Mouse (Mus musculus) MN1 (cell line): ENCODE data around the gene Krtap19-5.

Experiments
- DNase-seq: peaks from one replicate; pipeline ENCODE4 v3.0.0-alpha.2; 2016; ENCODE audit warnings: low spot score

Krtap19-5 gene

GRCm38 (mm10) chr16:88896357-88896756 is at the start of gene Krtap19-5:
Gene Krtap19-5, minus strand, starts transcription at chr16:88896457.
- no peak for DNase-seq

DNA sequence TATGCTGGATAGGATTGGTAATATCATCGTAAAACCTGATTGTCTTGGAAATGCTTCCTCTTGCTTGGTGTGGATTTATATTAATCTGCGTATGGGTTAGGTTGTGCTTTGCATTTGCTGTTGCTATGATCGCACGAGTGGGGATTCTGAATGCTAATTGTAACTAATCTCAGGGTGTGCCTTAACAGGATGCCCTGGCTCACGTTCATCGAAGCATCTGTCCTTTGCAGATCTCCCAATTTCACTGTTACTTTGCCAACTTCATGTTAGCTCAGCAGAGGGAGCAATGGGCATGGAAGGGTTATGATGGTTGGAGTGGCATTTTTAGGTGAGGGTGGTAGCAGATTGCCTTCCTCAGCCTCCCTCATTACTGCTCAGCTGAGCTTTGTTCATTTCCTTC is 44.8 kb upstream of the Krtap19-5 start:
- no peak for DNase-seq

- DNase-seq: no peak
Observed at GRCm38 (mm10) chr16:88938252-88938651, 42.0 kb upstream of the Krtap19-5 start.

DNA sequence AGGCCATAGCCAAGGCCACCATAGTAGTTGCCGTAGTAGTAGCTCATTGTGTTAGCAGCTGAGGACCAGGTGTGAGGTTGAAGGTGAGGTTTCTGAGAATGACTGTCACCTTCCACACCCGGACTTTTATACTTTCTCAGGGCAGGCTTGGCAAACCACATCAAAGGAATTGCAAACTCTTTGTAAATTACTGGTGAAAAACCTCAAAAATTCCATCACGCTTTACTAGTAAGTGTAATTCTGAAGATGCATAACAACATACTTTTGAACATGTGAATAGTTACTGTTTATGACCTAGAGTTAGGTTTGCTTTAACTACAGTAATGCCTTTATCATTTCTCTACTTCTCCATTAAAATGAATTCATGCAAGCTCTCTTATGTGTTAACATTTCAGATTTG is 35.9 kb upstream of the Krtap19-5 start, which contains the start of gene Krtap19-9b:
Krtap19-9b (minus strand) TSS at position 101 of the 400 bp plus-strand sequence.
- no peak for DNase-seq

- no peak for DNase-seq
Observed at GRCm38 (mm10) chr16:88886870-88887269, 9.4 kb downstream of the Krtap19-5 start.

- no peak for DNase-seq
Observed at GRCm38 (mm10) chr16:88884989-88885388, 11.3 kb downstream of the Krtap19-5 start, which contains the start of gene Krtap19-4. Gene Krtap19-4, minus strand, starts transcription at chr16:88885089.

DNA sequence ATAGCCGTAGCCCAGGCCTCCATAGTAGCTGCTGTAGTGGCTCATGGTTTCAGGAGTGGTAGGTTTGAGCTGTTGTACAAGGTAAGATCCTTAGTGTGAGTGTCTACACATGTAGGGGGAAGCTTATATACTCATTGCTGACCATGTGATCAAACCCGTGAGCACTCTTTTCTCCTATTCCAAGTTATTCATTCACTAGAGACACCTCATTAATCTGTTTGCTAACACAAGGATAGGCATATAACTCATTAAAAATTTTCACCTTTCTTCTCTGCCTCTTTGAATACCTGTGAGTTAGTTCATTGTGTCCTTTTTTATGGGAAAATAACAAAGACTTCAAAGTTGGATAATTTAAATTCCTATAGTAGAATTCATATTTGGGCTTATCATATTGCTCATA is 18.3 kb downstream of the Krtap19-5 start, which contains the start of gene Krtap19-3:
Krtap19-3 (minus strand) TSS at position 101 of the 400 bp plus-strand sequence.
- no peak for DNase-seq

DNA sequence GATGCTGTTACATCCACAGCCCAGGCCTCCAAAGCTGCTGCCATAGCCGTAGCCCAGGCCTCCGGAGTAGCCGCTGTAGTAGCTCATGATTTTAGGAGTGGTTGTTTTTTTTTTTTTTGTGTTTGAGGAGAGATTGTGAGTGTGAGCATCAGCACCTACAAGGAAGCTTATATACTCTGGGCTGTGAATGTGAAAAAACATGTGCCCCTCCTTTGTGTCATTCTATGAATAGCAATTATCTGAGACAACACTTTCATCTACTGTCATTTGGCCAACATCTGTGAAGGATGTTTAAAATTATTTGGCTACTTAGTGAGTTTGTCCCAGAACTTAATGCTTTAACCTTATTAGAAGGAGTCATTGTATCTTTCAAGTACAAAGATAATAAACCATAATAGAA is 22.1 kb downstream of the Krtap19-5 start, which contains the start of gene Krtap19-2:
Krtap19-2 (minus strand) TSS at position 101 of the 400 bp plus-strand sequence.
- no peak for DNase-seq

DNA sequence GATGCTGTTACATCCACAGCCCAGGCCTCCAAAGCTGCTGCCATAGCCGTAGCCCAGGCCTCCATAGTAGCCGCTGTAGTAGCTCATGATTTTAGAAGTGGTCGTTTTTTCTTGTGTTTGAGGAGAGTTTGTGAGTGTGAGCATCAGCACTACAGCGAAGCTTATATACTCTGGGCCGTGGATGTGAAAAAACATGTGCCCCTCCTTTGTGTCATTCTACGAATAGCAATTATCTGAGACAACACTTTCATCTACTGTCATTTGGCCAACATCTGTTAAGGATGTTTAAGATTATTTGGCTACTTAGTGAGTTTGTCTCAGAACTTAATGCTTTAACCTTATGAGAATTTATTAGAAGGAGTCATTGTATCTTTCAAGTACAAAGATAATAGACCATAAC is 26.9 kb downstream of the Krtap19-5 start, which contains the start of gene Krtap19-1:
Krtap19-1 (minus strand) TSS at position 101 of the 400 bp plus-strand sequence.
- DNase-seq: no peak

DNA sequence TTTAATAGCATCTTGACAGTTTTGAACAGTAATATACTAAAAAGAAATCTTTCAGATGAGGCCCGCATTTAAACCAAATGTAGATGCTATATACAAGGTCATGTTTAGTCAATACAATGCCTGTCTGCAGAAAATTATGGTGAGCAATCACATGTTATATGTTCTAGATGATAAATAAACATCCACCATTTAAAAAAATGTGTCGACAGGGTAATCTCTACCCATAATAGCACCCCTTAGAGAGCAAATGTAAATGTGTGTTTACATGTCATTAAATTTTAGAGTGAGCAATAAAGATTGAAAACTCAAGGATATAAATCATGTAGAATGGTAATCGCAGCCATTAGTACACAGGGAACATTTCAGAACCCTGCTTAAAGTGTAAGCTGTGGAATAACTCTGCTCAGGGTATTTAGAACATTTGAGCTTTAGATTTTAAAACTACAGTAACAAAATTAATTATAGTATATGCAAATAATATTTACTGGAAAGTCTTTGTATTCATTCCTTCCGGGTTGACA is 31.3 kb downstream of the Krtap19-5 start:
- DNase-seq: no peak

- DNase-seq: no peak
Observed at GRCm38 (mm10) chr16:88851450-88851849, 44.8 kb downstream of the Krtap19-5 start.

DNA sequence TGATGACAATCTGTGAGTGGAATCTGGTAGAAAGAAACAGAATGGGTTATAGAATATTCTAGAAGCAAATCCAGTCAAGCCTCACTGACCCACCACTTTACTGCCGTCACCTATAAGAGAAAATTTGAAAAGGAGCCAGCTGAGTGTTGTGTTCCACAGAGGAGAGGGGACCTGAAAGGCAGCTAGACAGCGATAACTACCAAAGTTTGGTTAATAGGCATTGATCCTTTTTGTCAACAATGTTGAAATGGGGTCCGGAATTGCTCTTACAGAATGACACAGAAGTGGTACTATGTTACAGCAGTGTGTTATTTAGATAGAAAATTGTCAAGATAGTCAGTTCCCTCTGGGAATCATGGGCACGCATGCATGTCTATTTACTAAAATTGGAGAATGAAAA is 47.7 kb downstream of the Krtap19-5 start:
- no peak for DNase-seq

DNA sequence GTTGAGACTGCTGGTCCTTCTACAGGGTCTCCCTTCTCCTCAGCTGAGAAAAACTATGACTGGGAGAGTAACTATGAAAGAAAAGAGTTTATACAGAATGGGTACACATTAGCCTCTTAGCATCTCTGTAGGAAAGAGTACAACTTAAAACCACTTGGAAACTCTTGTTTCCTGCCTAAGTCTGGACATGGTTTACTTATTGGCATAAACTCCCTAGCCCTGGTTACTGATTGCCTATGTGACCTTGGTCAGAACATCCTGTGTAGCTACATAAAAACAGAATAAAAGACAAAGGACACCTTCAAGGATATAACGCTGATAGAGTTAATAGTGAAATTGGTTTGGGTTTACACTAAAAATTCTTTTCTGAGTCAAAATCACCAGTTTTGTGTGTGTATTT is 48.9 kb downstream of the Krtap19-5 start:
- no peak for DNase-seq
